ENCODE assay signal across 29 mouse cellular contexts in genomic region chr6:46612365-46612764, GRCm38 (mm10).
DNase-seq lines count a peak whose midpoint lies in the region; ATAC-seq and TF ChIP-seq lines count a peak whose summit lies in the region.
"Had no signal": no experiment of that assay in that cellular context is flagged by ENCODE, and none has a peak within 500 bp of the region (broad histone marks: within the 10 kb centered on the region; RNA-seq: fewer than 3 reads in every experiment).

No protein-coding gene starts in this region.

- no peak overlapping the region for H3K4me3 ChIP-seq in hindbrain, embryonic 13.5 days
- no peak overlapping the region for H3K4me3 ChIP-seq in hindbrain, postnatal 0 days (ENCODE audit: low read length)
- H3K4me3 ChIP-seq in forebrain, postnatal 0 days (ENCODE audit: low read depth, low read length) = no peak overlapping the region
- H3K4me3 ChIP-seq: gastrocnemius, adult 2 months; heart, embryonic 13.5 days had no signal

- peak; percentile 10 to 31 for DNase-seq in cerebellum, postnatal 14 days
- DNase-seq in hindbrain, postnatal 0 days (ENCODE audit: low spot score) = no peak
- DNase-seq in brain, adult 2 months (ENCODE audit: low read depth, low spot score) = peak; percentile 8
- peak; percentile 14 for DNase-seq in forebrain, postnatal 0 days
- DNase-seq in adrenal gland, postnatal 25 days = no peak
- no peak for DNase-seq in adrenal gland, postnatal 4 days (ENCODE audit: low spot score in 2 of 2)
- DNase-seq: adrenal gland, adult 2 months; cerebellum, postnatal 36 days; gastrocnemius, adult 2 months; gastrocnemius, postnatal 36 days; heart, postnatal 10 days; kidney, adult 9 months; kidney, postnatal 14 days; layer of hippocampus, adult 9-11 months; liver; lung, adult 2 months; lung, postnatal 10 days; right cerebral cortex, postnatal 4 days; thymus, adult 18-20 months; thymus, postnatal 25 days had no signal

- no peak for ATAC-seq in cerebellum, adult (ENCODE audit: insufficient number of reproducible peaks, low FRiP score, low TSS enrichment)
- no peak for ATAC-seq in hindbrain, embryonic 13.5 days (ENCODE audit: low FRiP score)
- no peak for ATAC-seq in hindbrain, postnatal 0 days
- no peak; the same call in 1 of the 2 replicates for ATAC-seq in forebrain, postnatal 0 days
- ATAC-seq: activated CD4-positive, CD25-positive, alpha-beta regulatory T cell, adult 4 months; intestine, embryonic 16.5 days had no signal

- H3K36me3 ChIP-seq in hindbrain, embryonic 13.5 days = no peaks in the 10 kb centered on the region
- no peaks in the 10 kb centered on the region for H3K36me3 ChIP-seq in hindbrain, postnatal 0 days (ENCODE audit: insufficient read depth, low read length)
- no peaks in the 10 kb centered on the region for H3K36me3 ChIP-seq in forebrain, postnatal 0 days (ENCODE audit: insufficient read depth)
- H3K36me3 ChIP-seq: heart, embryonic 13.5 days had no signal

- H3K9me3 ChIP-seq in hindbrain, embryonic 13.5 days = no peaks in the 10 kb centered on the region
- no peaks in the 10 kb centered on the region for H3K9me3 ChIP-seq in hindbrain, postnatal 0 days (ENCODE audit: low read length)
- H3K9me3 ChIP-seq in forebrain, postnatal 0 days (ENCODE audit: low read length) = no peaks in the 10 kb centered on the region
- H3K9me3 ChIP-seq: heart, embryonic 13.5 days had no signal

- H3K27me3 ChIP-seq in hindbrain, embryonic 13.5 days = no peaks in the 10 kb centered on the region
- H3K27me3 ChIP-seq in hindbrain, postnatal 0 days (ENCODE audit: insufficient read depth, low read length) = no peaks in the 10 kb centered on the region
- no peaks in the 10 kb centered on the region for H3K27me3 ChIP-seq in forebrain, postnatal 0 days (ENCODE audit: insufficient read depth, low read length)
- H3K27me3 ChIP-seq: CH12.LX; heart, embryonic 13.5 days had no signal

- no peak overlapping the region for H3K4me2 ChIP-seq in hindbrain, embryonic 13.5 days
- H3K4me2 ChIP-seq in hindbrain, postnatal 0 days (ENCODE audit: low read depth, low read length) = no peak overlapping the region
- H3K4me2 ChIP-seq in forebrain, postnatal 0 days (ENCODE audit: low read depth) = no peak overlapping the region
- H3K4me2 ChIP-seq: heart, embryonic 13.5 days had no signal

- TF ChIP-seq CTCF in hindbrain, postnatal 0 days (IDR thresholded peaks at IDR 0.05; ENCODE audit: low read depth) = no peak
- no peak for TF ChIP-seq CTCF in forebrain, postnatal 0 days (IDR thresholded peaks at IDR 0.05; ENCODE audit: low read depth)

- H3K9ac ChIP-seq in hindbrain, embryonic 13.5 days = no peak overlapping the region
- H3K9ac ChIP-seq in hindbrain, postnatal 0 days (replicated peaks; ENCODE audit: low read length) = no peak overlapping the region
- no peak overlapping the region for H3K9ac ChIP-seq in forebrain, postnatal 0 days
- H3K9ac ChIP-seq: heart, embryonic 13.5 days; liver, embryonic 14.5 days had no signal

- H3K27ac ChIP-seq in hindbrain, embryonic 13.5 days = peak overlapping the region; percentile 40
- no peak overlapping the region for H3K27ac ChIP-seq in hindbrain, postnatal 0 days
- H3K27ac ChIP-seq in forebrain, postnatal 0 days (ENCODE audit: low read depth, low read length) = no peak overlapping the region
- H3K27ac ChIP-seq: gastrocnemius, adult 2 months; heart, embryonic 13.5 days; liver, embryonic 14.5 days; macrophage; stomach, postnatal 0 days had no signal

- H3K4me1 ChIP-seq in hindbrain, embryonic 13.5 days (replicated peaks) = peaks cover 6% of the 10 kb centered on the region; the same call in 1 of the 2 replicates
- no peaks in the 10 kb centered on the region for H3K4me1 ChIP-seq in hindbrain, postnatal 0 days (ENCODE audit: insufficient read depth, low read length)
- no peaks in the 10 kb centered on the region for H3K4me1 ChIP-seq in forebrain, postnatal 0 days (ENCODE audit: insufficient read depth)
- H3K4me1 ChIP-seq: heart, embryonic 13.5 days had no signal

Comparison
In these comparisons a context has a peak if more than half of its experiments do, and no peak if none do; other contexts are left out.
1. DNase-seq: peak in cerebellum, postnatal 14 days (2 of 2), brain, adult 2 months (single experiment) and forebrain, postnatal 0 days (single experiment); none in hindbrain, postnatal 0 days (single experiment), adrenal gland, postnatal 25 days (single experiment) and adrenal gland, postnatal 4 days (0 of 2).